Mouse (Mus musculus) lung, adult 18-20 months (tissue): ENCODE results near the gene Prl2c2.
"Not testable (repeated sequence)": the region's sequence is repeated elsewhere in the genome, so short reads cannot be mapped to it uniquely, and the experiment has no call there.

ENCODE experiments used
- DNase-seq, 2 experiments: peaks; one replicate each; pipeline ENCODE4 v3.0.0; 2022; ENCODE audit warnings: mixed read lengths in 2 of 2

The Prl2c2 gene

DNA sequence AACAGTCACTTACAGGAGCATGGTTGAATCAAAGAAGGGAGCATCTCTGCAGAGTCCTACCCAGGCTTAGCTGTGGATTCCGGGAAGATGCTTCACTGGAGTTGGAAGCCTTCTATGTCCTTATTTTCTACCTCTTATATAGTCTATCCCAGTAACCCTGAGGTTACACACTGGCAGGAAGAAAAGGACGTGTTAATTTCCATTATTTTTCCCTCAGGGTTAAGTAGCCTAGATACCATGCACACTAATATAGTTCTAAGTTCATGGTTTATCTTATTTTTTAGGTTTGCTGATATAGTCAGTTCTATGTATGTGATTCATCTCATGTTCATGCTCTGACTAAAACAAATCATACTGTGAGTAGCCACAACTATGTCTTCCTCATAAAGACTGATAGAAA is at the start of gene Prl2c2:
Gene Prl2c2, minus strand, starts transcription at position 101 of the 400 bp plus-strand sequence.
- not testable (repeated sequence) for DNase-seq

GRCm38 (mm10) chr13:13025872-13026271 is 20.7 kb upstream of the Prl2c2 start:
- not testable (repeated sequence) for DNase-seq

- DNase-seq, result not testable (repeated sequence)
These were observed 8.9 kb upstream of the Prl2c2 start for GRCm38 (mm10) chr13:13013993-13014549.
